Mouse (Mus musculus): Measurements from ENCODE around the gene Lysmd2.
"Not testable (repeated sequence)": the region's sequence is repeated elsewhere in the genome, so short reads cannot be mapped to it uniquely, and the experiment has no call there.

Gene Lysmd2

GRCm38 (mm10) chr9:75624983-75625555 is 472 bp upstream of the Lysmd2 start:
- no peak for DNase-seq (ENCODE audit: low read depth in 1 of 2, low spot score in 2 of 2)

- DNase-seq (ENCODE audit: low read depth in 1 of 2, low spot score in 2 of 2): no peak
Measured at GRCm38 (mm10) chr9:75626308-75626604, 715 bp downstream of the Lysmd2 start.

DNA sequence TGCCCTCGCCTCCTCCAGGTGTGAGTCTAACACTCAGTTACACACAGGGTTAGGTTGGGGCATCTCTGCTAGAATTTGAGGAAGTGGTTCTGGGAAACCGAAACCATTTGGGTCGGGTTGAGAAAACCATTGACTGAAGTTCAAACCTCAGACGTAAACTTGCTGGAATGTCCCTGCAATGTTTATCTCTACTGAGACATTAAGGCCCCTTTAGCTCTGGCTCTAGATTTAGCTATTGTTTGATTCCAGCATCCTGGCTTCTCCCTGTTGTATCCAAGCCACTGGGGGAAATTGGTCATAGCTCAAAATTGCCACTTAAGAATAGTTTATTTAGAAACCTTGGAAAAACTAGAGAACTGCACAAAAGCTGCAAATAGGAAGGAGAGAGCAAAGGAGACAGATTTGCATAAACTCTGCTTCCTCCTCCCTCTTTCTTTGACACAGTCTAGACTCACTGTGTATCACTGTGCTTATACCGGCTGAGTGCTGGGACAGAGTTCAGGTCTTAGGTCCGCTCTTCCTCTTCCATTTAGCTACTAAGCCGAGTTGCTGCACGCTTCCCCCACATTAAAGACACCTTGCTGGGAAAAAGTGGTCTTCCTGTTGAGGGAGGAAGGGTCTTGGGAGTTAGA is 5.4 kb downstream of the Lysmd2 start:
- no peak for DNase-seq (ENCODE audit: low read depth in 1 of 2, low spot score in 2 of 2)

DNA sequence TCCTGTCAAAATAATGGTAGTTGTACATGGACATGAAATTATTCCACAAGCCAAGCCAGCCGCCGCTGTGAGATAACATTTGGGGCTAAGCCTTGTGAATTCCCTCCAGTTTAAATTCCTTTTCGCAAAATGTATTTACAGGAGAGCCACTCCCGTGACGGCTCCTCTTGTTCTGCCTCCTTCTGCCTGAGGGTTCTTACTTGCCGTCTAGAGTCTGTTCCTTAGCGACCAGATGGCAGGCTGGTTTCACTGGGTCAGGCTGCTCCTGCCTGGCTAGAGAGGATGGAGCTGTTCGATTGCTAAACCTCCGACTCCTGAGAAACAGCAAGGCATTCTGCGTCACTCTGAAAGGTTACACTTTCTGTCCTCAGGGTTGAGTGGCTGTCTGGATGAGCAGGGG is 6.6 kb downstream of the Lysmd2 start:
- DNase-seq (ENCODE audit: low read depth in 1 of 2, low spot score in 2 of 2): no peak

DNA sequence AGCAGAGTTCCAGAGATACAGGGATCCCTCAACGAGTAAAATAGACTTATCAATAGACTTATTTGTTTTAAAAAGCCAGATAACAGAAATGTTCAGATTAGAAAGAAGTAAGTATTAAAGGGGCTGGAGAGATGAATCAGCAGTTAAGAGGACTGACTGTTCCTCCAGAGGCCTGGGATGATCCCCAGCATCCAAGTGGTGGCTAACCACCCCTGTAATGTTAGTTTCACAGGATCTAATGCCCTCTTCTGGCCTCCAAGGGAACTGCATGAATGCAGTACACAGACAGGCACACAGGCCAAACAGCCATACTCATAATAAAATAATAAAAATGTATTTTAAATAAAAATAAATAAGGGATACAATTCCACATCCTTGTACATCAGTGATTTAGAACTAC is 7.4 kb downstream of the Lysmd2 start:
- DNase-seq (ENCODE audit: low read depth in 1 of 2, low spot score in 2 of 2): no peak

- DNase-seq (ENCODE audit: low read depth in 1 of 2, low spot score in 2 of 2): no peak
Measured at GRCm38 (mm10) chr9:75633603-75634002, 8.1 kb downstream of the Lysmd2 start.

DNA sequence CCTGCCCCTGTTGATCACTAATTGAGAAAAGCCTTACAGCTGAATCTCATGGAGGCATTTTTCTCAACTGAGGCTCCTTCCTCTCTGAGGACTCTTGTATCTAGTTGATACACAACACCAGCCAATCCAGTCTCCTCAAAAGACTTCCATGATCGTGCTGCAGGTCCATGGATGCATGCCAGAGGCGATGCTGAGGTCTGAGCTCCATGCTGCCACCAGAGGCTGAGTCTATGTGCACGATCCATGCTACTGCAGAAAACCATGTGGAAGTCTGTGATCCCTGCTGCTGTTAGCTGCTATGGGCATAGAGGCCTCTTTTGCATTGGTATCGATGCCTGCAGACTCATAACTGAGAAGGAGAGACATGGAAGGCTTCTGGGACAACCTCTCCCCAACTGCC is 8.7 kb downstream of the Lysmd2 start:
- no peak for DNase-seq (ENCODE audit: low read depth in 1 of 2, low spot score in 2 of 2)

DNA sequence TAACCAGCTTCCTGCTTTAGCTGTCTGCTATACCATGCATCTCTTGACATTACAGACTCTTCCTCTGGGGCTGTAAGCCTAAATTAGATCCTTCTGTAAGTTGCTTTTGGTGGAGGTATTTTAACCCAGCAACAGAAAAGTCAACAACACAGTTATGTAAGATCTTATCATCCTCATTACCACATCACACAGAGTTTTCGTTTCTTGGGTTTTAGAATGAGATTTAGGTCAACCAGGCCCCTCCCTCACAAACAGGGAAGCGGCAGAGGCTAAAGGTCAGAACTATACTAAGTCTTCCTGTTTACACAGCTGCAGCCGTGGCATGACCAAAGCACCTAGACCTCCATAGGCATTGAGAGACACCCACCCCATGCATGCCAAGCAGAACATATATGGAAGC is 19.9 kb downstream of the Lysmd2 start:
- DNase-seq (ENCODE audit: low read depth in 1 of 2, low spot score in 2 of 2): no peak

- no peak for DNase-seq (ENCODE audit: low read depth in 1 of 2, low spot score in 2 of 2)
Measured at GRCm38 (mm10) chr9:75653981-75654911, 28.7 kb downstream of the Lysmd2 start.

- DNase-seq (ENCODE audit: low read depth in 1 of 2, low spot score in 2 of 2): not testable (repeated sequence)
Measured at GRCm38 (mm10) chr9:75656456-75656855, 30.9 kb downstream of the Lysmd2 start.

DNA sequence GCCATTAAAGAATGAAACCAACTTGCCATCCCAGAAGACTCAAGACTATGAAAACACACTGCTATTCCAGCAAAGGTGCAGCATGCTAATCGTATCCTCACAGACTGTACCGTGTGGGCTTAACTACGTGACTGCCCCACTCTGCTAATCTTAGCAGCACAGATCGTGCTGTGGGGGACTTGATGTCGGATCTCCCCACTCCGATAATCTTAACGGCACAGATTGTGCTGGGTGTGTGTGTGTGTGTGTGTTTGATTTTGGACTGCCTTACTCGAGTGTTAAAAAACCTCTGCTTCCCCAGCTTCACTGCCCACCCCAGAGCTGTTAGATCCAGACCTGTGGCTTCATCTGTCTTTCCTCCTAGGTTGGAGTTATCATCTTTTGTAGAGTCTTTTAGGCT is 35.4 kb downstream of the Lysmd2 start:
- no peak for DNase-seq (ENCODE audit: low read depth in 1 of 2, low spot score in 2 of 2)

DNA sequence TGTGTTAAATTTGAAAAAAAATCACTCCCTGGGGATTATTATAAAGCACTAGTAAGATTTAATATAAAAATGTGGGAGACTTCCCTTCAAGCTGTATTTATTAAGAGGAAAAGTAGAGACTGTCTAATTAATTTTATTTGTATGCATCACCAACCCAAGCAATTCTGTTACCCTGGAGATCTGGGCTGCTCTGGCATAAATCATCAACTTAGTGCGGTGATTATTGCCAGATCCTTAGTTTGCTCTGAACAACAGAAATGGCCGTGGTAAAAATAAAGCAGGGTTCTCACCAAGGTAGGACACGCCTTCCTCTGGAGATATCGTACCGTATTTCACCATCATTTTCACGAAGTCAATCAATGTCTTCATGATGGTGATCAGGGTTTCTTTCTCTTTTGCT is 39.8 kb downstream of the Lysmd2 start:
- DNase-seq (ENCODE audit: low read depth in 1 of 2, low spot score in 2 of 2): no peak

DNA sequence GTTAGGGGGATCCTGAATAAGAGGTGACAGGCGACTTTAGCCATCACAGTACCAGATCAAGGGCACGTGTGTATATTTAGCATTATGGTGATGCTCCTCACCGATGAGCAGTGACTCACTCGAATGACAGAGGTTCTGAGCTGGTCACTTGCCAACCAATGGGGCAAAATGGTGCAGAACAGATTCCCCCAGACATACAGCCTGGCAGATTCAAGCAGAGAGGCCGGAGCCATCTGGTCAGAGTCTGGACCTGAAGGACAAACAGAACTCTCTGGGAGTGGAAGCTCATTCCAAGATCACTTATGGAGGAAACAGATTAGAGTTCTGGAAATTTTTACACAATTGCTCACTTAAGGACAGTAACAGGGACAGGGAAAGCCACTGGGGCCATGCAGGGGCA is 41.1 kb downstream of the Lysmd2 start:
- DNase-seq (ENCODE audit: low read depth in 1 of 2, low spot score in 2 of 2): no peak

- no peak for DNase-seq (ENCODE audit: low read depth in 1 of 2, low spot score in 2 of 2)
Measured at GRCm38 (mm10) chr9:75672769-75673168, 47.2 kb downstream of the Lysmd2 start.

- no peak for DNase-seq (ENCODE audit: low read depth in 1 of 2, low spot score in 2 of 2)
Measured at GRCm38 (mm10) chr9:75676226-75676625, 50.7 kb downstream of the Lysmd2 start.

GRCm38 (mm10) chr9:75678341-75678740 is 52.8 kb downstream of the Lysmd2 start:
- DNase-seq (ENCODE audit: low read depth in 1 of 2, low spot score in 2 of 2): no peak

- no peak for DNase-seq (ENCODE audit: low read depth in 1 of 2, low spot score in 2 of 2)
Measured at GRCm38 (mm10) chr9:75679629-75680028, 54.1 kb downstream of the Lysmd2 start.

- DNase-seq (ENCODE audit: low read depth in 1 of 2, low spot score in 2 of 2): no peak
Measured at GRCm38 (mm10) chr9:75680606-75681005, 55.1 kb downstream of the Lysmd2 start.

GRCm38 (mm10) chr9:75683426-75684191 is 58.1 kb downstream of the Lysmd2 start, which contains the start of gene Scg3:
Gene Scg3 (minus strand): TSS chr9:75684056.
- no peak for DNase-seq (ENCODE audit: low read depth in 1 of 2, low spot score in 2 of 2)

DNA sequence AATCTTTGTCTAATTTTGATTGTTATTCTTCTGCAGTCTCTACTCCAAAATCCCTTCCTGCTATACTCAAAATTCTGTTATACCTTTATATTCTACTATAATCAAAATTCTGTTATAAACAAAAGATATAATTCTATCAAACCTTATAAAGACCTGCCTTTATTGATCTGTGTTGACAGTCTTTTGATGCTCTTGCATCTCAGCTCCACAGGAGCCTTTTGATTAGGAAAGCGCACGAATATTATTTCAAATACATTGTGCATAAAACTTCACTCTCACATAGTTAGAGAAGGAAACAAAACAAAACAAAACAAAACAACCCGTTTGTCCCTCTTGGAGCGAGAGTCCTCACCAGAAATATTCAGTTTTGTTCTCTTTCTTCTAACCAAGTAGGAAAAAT is 58.8 kb downstream of the Lysmd2 start:
- DNase-seq (ENCODE audit: low read depth in 1 of 2, low spot score in 2 of 2): no peak

DNA sequence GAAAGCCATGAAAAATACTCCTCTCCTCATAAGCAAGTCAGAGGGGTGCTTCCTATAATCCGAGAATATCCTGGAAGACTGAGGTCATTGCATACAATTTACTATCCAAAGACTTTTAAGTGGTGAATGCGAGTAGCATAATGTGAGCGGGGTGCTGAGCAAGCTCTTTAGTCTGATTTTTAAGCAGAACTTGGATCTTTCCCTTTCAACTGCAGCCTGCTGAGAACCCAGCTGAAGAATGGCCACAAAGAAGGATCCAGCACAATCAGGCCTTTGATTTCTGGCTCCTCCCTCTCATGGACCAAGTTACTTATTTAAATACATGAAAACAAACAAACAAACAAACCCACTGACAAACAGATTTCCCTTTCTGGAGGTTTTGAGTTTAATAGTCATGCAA is 59.2 kb downstream of the Lysmd2 start:
- no peak for DNase-seq (ENCODE audit: low read depth in 1 of 2, low spot score in 2 of 2)
